Mouse (Mus musculus): ENCODE measurements around the gene Cers1. TPM values are rescaled to one million over a fixed set of nuclear protein-coding genes. Genes with fewer than 3 reads are reported as not detected.
A peak's percentile ranks its signal among the peaks of the same experiment; 100 is the strongest.

The Cers1 gene
- total and polyA plus RNA-seq, 3 experiments = 0.13 TPM; not detected in 2

- TF ChIP-seq RCOR1 (conservative IDR thresholded peaks at IDR 0.05; ENCODE audit: low read depth, low read length) = no peak
- TF ChIP-seq MAZ (IDR thresholded peaks at IDR 0.05; ENCODE audit: low read depth, low read length) = no peak
- TF ChIP-seq RAD21 (IDR thresholded peaks at IDR 0.05; ENCODE audit: low read depth, low read length) = no peak
- TF ChIP-seq ETS1 (conservative IDR thresholded peaks at IDR 0.05; ENCODE audit: low read depth, low read length) = no peak
- TF ChIP-seq TCF12 (IDR thresholded peaks at IDR 0.05; ENCODE audit: low read depth, low read length) = no peak
- no peak for TF ChIP-seq MEF2A (IDR thresholded peaks at IDR 0.05; ENCODE audit: borderline replicate concordance, low read depth, low read length)
- TF ChIP-seq IRF4 (IDR thresholded peaks at IDR 0.05; ENCODE audit: low read depth, low read length) = no peak
- TF ChIP-seq NELFE (IDR thresholded peaks at IDR 0.05; ENCODE audit: low read depth, low read length) = no peak
- TF ChIP-seq MAX (IDR thresholded peaks at IDR 0.05; ENCODE audit: low read length) = no peak
- no peak for TF ChIP-seq EP300 (IDR thresholded peaks at IDR 0.05; ENCODE audit: low read length)
- no peak for TF ChIP-seq POLR2A (IDR thresholded peaks at IDR 0.05; ENCODE audit: low read depth, low read length)
- TF ChIP-seq MYC (IDR thresholded peaks at IDR 0.05; ENCODE audit: low read depth, low read length) = no peak
- TF ChIP-seq E2F4 (IDR thresholded peaks at IDR 0.05; ENCODE audit: insufficient replicate concordance, low read depth, low read length) = no peak
- no peak for TF ChIP-seq TBP (conservative IDR thresholded peaks at IDR 0.05; ENCODE audit: low read depth, low read length)
- no peak for TF ChIP-seq KAT2A (IDR thresholded peaks at IDR 0.05; ENCODE audit: insufficient replicate concordance, low read length)
- no peak for TF ChIP-seq SMC3 (IDR thresholded peaks at IDR 0.05; ENCODE audit: low read depth, low read length)
- H3K79me2 ChIP-seq (replicated peaks; ENCODE audit: control insufficient read depth, extremely low read depth, insufficient read depth, poor library complexity, severe bottlenecking) = no peaks in the 10 kb centered on the region
- no peak for DNase-seq (ENCODE audit: extremely low read depth)
- H3K27me3 ChIP-seq (replicated peaks) = no peaks in the 10 kb centered on the region
- no peak overlapping the region for H3K4me2 ChIP-seq (ENCODE audit: insufficient read depth, low read depth, poor library complexity, severe bottlenecking)
- no peaks in the 10 kb centered on the region for H3K9me3 ChIP-seq (replicated peaks; ENCODE audit: low read length)
- H3K9ac ChIP-seq (ENCODE audit: insufficient read depth, low read depth) = no peak overlapping the region
- dilution Hi-C loops (cut with MboI; ENCODE audit: extremely low pct_ligation_motif_present, extremely low pct_unique_long_range_greater_than_20kb, low sequenced_read_pairs) (no loop called here), in situ Hi-C loops (cut with MboI; ENCODE audit: low pct_ligation_motif_present, low pct_unique_long_range_greater_than_20kb, low sequenced_read_pairs) (no loop called here)
- H3K36me3 ChIP-seq (replicated peaks in 1 of 2; ENCODE audit: control insufficient read depth in 1 of 2, insufficient read depth in 1 of 2, low read length in 1 of 2) = peaks cover 79 to 94% of the 10 kb centered on the region in 2 experiments
- no peak overlapping the region for H3K27ac ChIP-seq (ENCODE audit: insufficient read depth, low read depth)
- H3K4me3 ChIP-seq (replicated peaks in 1 of 3; ENCODE audit: low read depth in 2 of 3, low read length in 2 of 3, poor library complexity in 1 of 3) = no peak overlapping the region
- no peaks in the 10 kb centered on the region for H3K4me1 ChIP-seq (ENCODE audit: control insufficient read depth in 1 of 2, insufficient read depth in 2 of 2)
These were observed 21.6 kb upstream of the Cers1 start for GRCm38 (mm10) chr8:70293988-70294405.

- peak overlapping the region; percentile 74 for H3K4me2 ChIP-seq (ENCODE audit: insufficient read depth, low read depth, poor library complexity, severe bottlenecking)
- dilution Hi-C loops (cut with MboI; ENCODE audit: extremely low pct_ligation_motif_present, extremely low pct_unique_long_range_greater_than_20kb, low sequenced_read_pairs) = no loop called here
- TF ChIP-seq MAX (IDR thresholded peaks at IDR 0.05; ENCODE audit: low read length) = no peak
- no peak for TF ChIP-seq USF1 (IDR thresholded peaks at IDR 0.05; ENCODE audit: low read depth, low read length)
- TF ChIP-seq JUND (conservative IDR thresholded peaks at IDR 0.05; ENCODE audit: low read depth, low read length) = no peak
- TF ChIP-seq MAFK (IDR thresholded peaks at IDR 0.05; ENCODE audit: insufficient replicate concordance, low read length) = no peak
- no peak for TF ChIP-seq KAT2A (IDR thresholded peaks at IDR 0.05; ENCODE audit: insufficient replicate concordance, low read length)
- no peak for TF ChIP-seq TCF12 (IDR thresholded peaks at IDR 0.05; ENCODE audit: low read depth, low read length)
- no peak for TF ChIP-seq NRF1 (IDR thresholded peaks at IDR 0.05; ENCODE audit: low read depth, low read length)
- TF ChIP-seq SIN3A (IDR thresholded peaks at IDR 0.05; ENCODE audit: low read length) = no peak
- no peak for TF ChIP-seq CHD2 (IDR thresholded peaks at IDR 0.05; ENCODE audit: low read length)
- no peak for TF ChIP-seq MAZ (IDR thresholded peaks at IDR 0.05; ENCODE audit: low read depth, low read length)
- no peak for TF ChIP-seq RCOR1 (conservative IDR thresholded peaks at IDR 0.05; ENCODE audit: low read depth, low read length)
- no peak for TF ChIP-seq ZKSCAN1 (IDR thresholded peaks at IDR 0.05; ENCODE audit: borderline replicate concordance, low read depth, low read length)
- TF ChIP-seq POLR2AphosphoS2 (IDR thresholded peaks at IDR 0.05; ENCODE audit: low read depth, low read length) = no peak
- H3K27ac ChIP-seq (ENCODE audit: insufficient read depth, low read depth) = no peak overlapping the region
- H3K4me1 ChIP-seq (ENCODE audit: control insufficient read depth in 1 of 2, insufficient read depth in 2 of 2) = peaks cover 12 to 31% of the 10 kb centered on the region in 2 experiments
- H3K79me2 ChIP-seq (replicated peaks; ENCODE audit: control insufficient read depth, extremely low read depth, insufficient read depth, poor library complexity, severe bottlenecking) = peaks cover 44% of the 10 kb centered on the region
- no peak overlapping the region for H3K9ac ChIP-seq (ENCODE audit: insufficient read depth, low read depth)
- H3K36me3 ChIP-seq (replicated peaks in 1 of 2; ENCODE audit: control insufficient read depth in 1 of 2, insufficient read depth in 1 of 2, low read length in 1 of 2) = peaks cover 47 to 69% of the 10 kb centered on the region in 2 experiments
- no peaks in the 10 kb centered on the region for H3K9me3 ChIP-seq (replicated peaks; ENCODE audit: low read length)
- no peak for DNase-seq (ENCODE audit: extremely low read depth)
- H3K4me3 ChIP-seq (replicated peaks in 1 of 3; ENCODE audit: low read depth in 2 of 3, low read length in 2 of 3, poor library complexity in 1 of 3) = peak overlapping the region in 2 of 3 experiments; percentile 0 to 9
- in situ Hi-C loops (cut with MboI; ENCODE audit: low pct_ligation_motif_present, low pct_unique_long_range_greater_than_20kb, low sequenced_read_pairs) = no loop called here
- no peaks in the 10 kb centered on the region for H3K27me3 ChIP-seq (replicated peaks)
These were observed 14.7 kb upstream of the Cers1 start for GRCm38 (mm10) chr8:70300881-70301280.
